Mouse (Mus musculus) limb, embryonic 14.5 days (tissue): ENCODE measurements around the gene S100a2. TPM values are rescaled to one million over a fixed set of nuclear protein-coding genes. Genes with fewer than 3 reads are reported as not detected.

ENCODE experiments used
- ATAC-seq: fragments of 200-750 bp; cut with Nextera tagmentation; 2 replicates; pipeline ENCODE4 v1.8.0; 2017; ENCODE audit warnings: low read depth, moderate number of reproducible peaks, moderate TSS enrichment; ENCODE audit not compliant: low FRiP score
- DNase-seq: peaks from one replicate; pipeline ENCODE4 v3.0.0-alpha.2; 2015; ENCODE audit warnings: low spot score
- H3K27ac ChIP-seq: fragments of 300-500 bp; sonication (generic); replicated peaks from 2 replicates; pipeline ENCODE4 v1.5.1; 2014; ENCODE audit warnings: low read depth, mild to moderate bottlenecking, low read length, moderate library complexity, mixed read lengths
- H3K27me3 ChIP-seq: fragments of 300-500 bp; sonication (generic); 2 replicates; pipeline ENCODE4 v1.6.1; 2014; ENCODE audit warnings: low read length, mixed read lengths; ENCODE audit not compliant: control insufficient read depth, insufficient read depth
- H3K36me3 ChIP-seq: fragments of 300-500 bp; sonication (generic); 2 replicates; pipeline ENCODE4 v1.6.1; 2014; ENCODE audit warnings: mild to moderate bottlenecking, low read length, moderate library complexity, mixed read lengths; ENCODE audit not compliant: control insufficient read depth, insufficient read depth
- H3K4me1 ChIP-seq: fragments of 300-500 bp; sonication (generic); 2 replicates; pipeline ENCODE4 v1.6.1; 2014; ENCODE audit warnings: antibody characterized with exemption, low read length, mixed read lengths; ENCODE audit not compliant: control insufficient read depth, insufficient read depth
- H3K4me2 ChIP-seq: fragments of 300-500 bp; sonication (generic); replicated peaks from 2 replicates; pipeline ENCODE4 v1.6.1; 2014; ENCODE audit warnings: low read depth, mild to moderate bottlenecking, low read length, moderate library complexity; ENCODE audit not compliant: severe bottlenecking
- H3K4me3 ChIP-seq: fragments of 300-500 bp; sonication (generic); replicated peaks from 2 replicates; pipeline ENCODE4 v1.5.1; 2014; ENCODE audit warnings: low read length
- H3K9ac ChIP-seq: fragments of 300-500 bp; sonication (generic); 2 replicates; pipeline ENCODE4 v1.6.1; 2014; ENCODE audit warnings: mild to moderate bottlenecking, low read depth, low read length, moderate library complexity; ENCODE audit not compliant: severe bottlenecking
- H3K9me3 ChIP-seq: fragments of 300-500 bp; sonication (generic); 2 replicates; pipeline ENCODE4 v1.6.1; 2016; ENCODE audit warnings: low read length; ENCODE audit not compliant: control insufficient read depth
- POLR2A ChIP-seq: fragments of 200-500 bp; IDR thresholded peaks from 2 replicates; pipeline ENCODE4 v1.8.0; 2012; ENCODE audit warnings: inconsistent platforms, mild to moderate bottlenecking, moderate library complexity, borderline replicate concordance; ENCODE audit not compliant: insufficient read depth, insufficient read length; ENCODE audit errors: extremely low read depth
- WGBS: fragments of 180-500 bp; shearing (Covaris S2); extraction: QIAGEN DNeasy Blood & Tissue Kit; methylation state at CpG from one replicate; pipeline ENCODE4 v1.1.7; 2014; 5-methylcytosine and 5-hydroxymethylcytosine counted together
- polyA plus RNA-seq, 2 experiments: library from polyadenylated mRNA; depleted of rRNA in 1 of 2; stranded (reverse) in 1 of 2; unstranded in 1 of 2; fragments of >200 nt; fragmentation: Nextera tagmentation in 1 of 2; extraction: Ambion mirVana in 1 of 2; gene quantifications; 2 replicates each; pipeline versions ENCODE4 v1.2.1 to v1.2.3; 2012 to 2014

Gene S100a2
- polyA plus RNA-seq, 2 experiments = not detected

DNA sequence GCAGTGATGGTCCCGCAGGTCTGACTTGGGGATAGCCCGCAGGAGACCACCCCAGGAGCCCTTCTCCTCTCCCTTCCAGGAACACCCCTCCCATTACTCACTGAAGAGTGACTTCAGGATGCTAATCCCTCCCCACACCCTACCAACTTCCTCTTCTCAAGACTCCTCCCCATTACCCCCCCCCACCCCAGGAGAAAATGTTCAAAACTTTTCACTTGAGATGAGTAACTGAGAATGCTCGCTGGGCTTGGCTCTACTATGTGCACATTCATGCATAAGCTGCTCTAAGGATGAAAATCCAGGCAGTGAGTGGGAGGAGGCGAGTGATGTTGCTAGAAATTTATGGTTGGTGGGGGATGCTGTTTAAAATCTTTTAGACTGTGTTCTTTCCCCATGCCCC is 22.0 kb downstream of the S100a2 start:
- no peak overlapping the region for H3K4me2 ChIP-seq
- peaks cover 30% of the 10 kb centered on the region; the same call in 1 of the 2 replicates for H3K4me1 ChIP-seq
- H3K36me3 ChIP-seq = no peaks in the 10 kb centered on the region
- no peaks in the 10 kb centered on the region for H3K9me3 ChIP-seq
- DNase-seq (no peak), ATAC-seq (no peak)
- no peak overlapping the region for H3K9ac ChIP-seq
- H3K4me3 ChIP-seq = no peak overlapping the region
- 64% methylated on average over 4 of the region's 4 CpGs for WGBS
- no peaks in the 10 kb centered on the region for H3K27me3 ChIP-seq
- no peak overlapping the region for H3K27ac ChIP-seq
- TF ChIP-seq POLR2A = no peak

DNA sequence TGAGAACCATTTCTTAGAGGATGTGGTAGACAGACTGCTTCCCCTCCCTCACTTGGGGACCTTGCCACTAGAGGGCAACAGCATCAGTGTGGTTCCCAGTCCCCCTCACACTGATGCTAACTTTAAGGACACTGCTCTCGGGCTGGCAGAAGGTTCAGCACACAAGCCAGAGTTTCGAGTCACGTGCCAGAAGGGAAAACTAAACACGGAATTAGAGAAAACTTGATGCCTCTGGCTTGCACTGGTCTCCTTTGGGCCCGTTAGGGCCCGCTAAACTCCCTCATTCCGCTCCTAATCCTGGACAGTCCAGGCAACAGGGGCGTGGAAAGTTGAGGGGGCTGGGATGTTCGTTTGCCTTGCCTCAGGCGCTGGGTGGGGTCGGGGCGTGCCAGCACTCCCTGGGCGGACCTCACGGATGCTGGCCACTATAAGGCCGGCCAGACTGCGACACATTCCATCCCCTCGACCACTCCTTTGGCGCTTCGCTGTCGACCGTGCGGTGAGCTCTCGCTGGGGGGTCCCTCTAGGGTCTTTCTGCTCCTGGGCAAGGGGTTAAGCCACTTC is 22.8 kb downstream of the S100a2 start, which contains the start of gene S100a6:
Gene S100a6, plus strand, starts transcription at position 155 of the 564 bp plus-strand sequence.
- 2% methylated on average over 23 of the region's 23 CpGs for WGBS
- TF ChIP-seq POLR2A = no peak
- Histone ChIP-seq H3K4me1 (peaks cover 24% of the 10 kb centered on the region; the same call in 1 of the 2 replicates), H3K4me2 (peak within 1 kb of the TSS; percentile 57), H3K9ac (peak within 1 kb of the TSS; percentile 56), H3K4me3 (peak within 1 kb of the TSS; percentile 31), H3K27ac (no peak within 1 kb of the TSS), H3K27me3 (no peaks in the 10 kb centered on the region), H3K36me3 (no peaks in the 10 kb centered on the region), H3K9me3 (no peaks in the 10 kb centered on the region)
- DNase-seq (peak; percentile 75), ATAC-seq (peak; percentile 78)

DNA sequence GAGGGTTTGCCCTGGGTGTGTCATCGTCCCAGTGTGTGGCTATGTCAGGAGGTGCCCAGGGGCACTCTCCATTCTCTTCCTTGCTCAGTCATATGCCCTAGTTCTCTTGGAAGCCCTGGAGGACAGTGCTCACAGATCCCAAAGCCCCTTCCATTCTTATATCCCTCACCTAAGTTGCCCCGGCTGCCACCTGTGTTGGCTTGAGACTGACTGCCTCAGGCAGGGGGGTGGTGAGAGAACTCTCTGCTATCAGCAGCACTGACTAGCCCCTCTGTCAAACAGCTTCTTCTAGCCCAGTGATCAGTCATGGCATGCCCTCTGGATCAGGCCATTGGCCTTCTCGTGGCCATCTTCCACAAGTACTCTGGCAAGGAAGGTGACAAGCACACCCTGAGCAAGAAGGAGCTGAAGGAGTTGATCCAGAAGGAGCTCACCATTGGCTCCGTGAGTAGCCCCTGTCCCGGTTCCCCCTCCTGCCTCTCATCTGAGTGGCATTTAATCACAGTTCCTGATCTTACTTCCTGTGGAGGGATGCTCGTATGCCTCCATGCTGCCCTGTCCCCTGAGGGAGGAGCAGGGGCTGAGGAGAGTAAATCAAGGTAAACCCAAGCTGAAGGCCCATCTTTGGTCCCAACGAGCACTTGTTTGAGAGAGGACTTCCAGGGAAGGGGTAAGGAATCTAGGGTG is 23.6 kb downstream of the S100a2 start:
- H3K9me3 ChIP-seq = no peaks in the 10 kb centered on the region
- peak overlapping the region; percentile 57 for H3K4me2 ChIP-seq
- no peak for ATAC-seq
- H3K27ac ChIP-seq = no peak overlapping the region
- no peaks in the 10 kb centered on the region for H3K36me3 ChIP-seq
- DNase-seq = no peak
- peak overlapping the region; percentile 56 for H3K9ac ChIP-seq
- no peak for TF ChIP-seq POLR2A
- H3K27me3 ChIP-seq = no peaks in the 10 kb centered on the region
- 64% methylated on average over 7 of the region's 7 CpGs for WGBS
- H3K4me1 ChIP-seq = peaks cover 24% of the 10 kb centered on the region; the same call in 1 of the 2 replicates
- H3K4me3 ChIP-seq = peak overlapping the region; percentile 31

DNA sequence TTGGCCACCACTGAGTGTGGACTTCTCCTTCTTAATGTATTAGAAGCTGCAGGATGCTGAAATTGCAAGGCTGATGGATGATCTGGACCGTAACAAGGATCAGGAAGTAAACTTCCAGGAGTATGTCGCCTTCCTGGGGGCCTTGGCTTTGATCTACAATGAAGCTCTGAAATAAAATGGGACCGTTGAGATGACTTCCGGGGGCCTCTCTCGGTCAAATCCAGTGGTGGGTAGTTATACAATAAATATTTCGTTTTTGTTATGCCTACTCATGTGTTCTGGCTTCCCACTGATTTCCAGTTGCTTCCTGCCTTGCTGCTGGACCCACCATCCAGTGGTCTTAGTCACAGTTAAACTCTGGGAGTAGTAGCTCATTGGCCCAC is 24.1 kb downstream of the S100a2 start:
- Histone ChIP-seq H3K9ac (no peak overlapping the region), H3K36me3 (no peaks in the 10 kb centered on the region), H3K27me3 (no peaks in the 10 kb centered on the region), H3K4me3 (no peak overlapping the region), H3K9me3 (no peaks in the 10 kb centered on the region), H3K4me1 (peaks cover 24% of the 10 kb centered on the region; the same call in 1 of the 2 replicates), H3K27ac (no peak overlapping the region), H3K4me2 (no peak overlapping the region; the same call in 1 of the 2 replicates)
- ATAC-seq (no peak), DNase-seq (no peak)
- TF ChIP-seq POLR2A = no peak
- 88% methylated on average over 6 of the region's 6 CpGs for WGBS

DNA sequence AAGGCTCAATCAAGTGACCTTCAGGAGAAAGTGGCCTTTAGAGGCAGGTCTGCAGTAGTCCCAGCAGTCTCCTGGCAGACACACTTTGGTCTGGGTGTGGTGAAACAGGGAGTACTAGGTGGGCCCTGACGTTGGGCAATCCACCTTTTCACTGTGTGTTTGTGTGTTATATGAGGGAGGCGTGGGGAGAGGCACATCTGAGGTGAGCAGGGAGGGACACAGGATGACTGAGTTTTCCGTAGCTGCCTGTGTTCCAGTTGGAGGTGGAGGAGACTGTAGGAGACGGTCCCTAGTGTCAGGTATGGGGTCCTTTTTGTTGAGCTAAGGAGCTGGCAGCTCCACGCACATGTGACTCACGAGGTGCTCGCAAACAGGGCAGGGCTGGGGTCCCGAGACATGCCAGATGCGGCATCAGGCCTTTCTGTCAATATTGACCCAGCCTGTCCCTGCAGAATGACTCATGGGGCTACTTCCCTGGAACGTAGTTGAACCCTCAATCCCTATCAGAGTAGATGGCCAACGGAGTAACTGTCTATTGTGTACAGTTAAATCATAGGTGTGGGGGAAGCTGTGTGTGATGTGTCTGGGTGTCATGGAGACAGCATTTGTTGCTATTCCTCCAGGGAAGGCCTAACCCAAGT is 24.7 kb downstream of the S100a2 start:
- Histone ChIP-seq H3K4me3 (no peak overlapping the region), H3K27me3 (no peaks in the 10 kb centered on the region), H3K36me3 (no peaks in the 10 kb centered on the region), H3K27ac (no peak overlapping the region), H3K4me2 (no peak overlapping the region; the same call in 1 of the 2 replicates), H3K9ac (no peak overlapping the region), H3K4me1 (peaks cover 24% of the 10 kb centered on the region; the same call in 1 of the 2 replicates), H3K9me3 (no peaks in the 10 kb centered on the region)
- 74% methylated on average over 11 of the region's 11 CpGs for WGBS
- DNase-seq (no peak), ATAC-seq (no peak)
- no peak for TF ChIP-seq POLR2A
